Mouse (Mus musculus): ENCODE results near the gene Iscu.

DNA sequence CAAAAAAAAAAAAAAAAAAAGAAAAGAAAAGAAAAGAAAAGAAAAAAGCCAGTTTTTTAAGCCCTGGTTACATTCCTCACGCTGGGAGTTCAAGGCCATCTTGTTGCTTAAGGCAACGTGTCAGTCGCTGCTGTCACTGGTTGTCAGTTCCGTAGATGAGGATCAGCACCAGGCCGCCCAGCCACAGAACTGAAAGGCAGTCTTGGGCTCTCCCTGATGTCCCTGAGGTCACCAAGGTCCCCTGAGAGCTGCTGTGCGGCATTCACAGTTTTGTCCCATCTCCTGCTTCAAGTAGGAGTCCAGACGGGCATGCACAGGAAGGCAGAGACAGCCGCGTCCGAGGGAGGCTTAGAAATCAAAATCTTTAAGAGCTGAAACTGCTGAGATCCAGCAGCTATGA lies 3.0 kb downstream of the Iscu start:
- no peak for TF ChIP-seq POLR2A (IDR thresholded peaks at IDR 0.05; ENCODE audit: borderline replicate concordance, extremely low read depth, low read depth, low read length)
- no peak for TF ChIP-seq CTCF (IDR thresholded peaks at IDR 0.05; ENCODE audit: insufficient read depth, low read length)

Measured in lung, adult 2 months (tissue).